Mouse (Mus musculus) 3T3-L1 (cell line): Measurements from ENCODE around the gene Dcdc2a.

Experiments
- DNase-seq: peaks from one replicate; pipeline ENCODE4 v3.0.0-alpha.2; 2015; ENCODE audit warnings: low read depth, low spot score

Dcdc2a gene

DNA sequence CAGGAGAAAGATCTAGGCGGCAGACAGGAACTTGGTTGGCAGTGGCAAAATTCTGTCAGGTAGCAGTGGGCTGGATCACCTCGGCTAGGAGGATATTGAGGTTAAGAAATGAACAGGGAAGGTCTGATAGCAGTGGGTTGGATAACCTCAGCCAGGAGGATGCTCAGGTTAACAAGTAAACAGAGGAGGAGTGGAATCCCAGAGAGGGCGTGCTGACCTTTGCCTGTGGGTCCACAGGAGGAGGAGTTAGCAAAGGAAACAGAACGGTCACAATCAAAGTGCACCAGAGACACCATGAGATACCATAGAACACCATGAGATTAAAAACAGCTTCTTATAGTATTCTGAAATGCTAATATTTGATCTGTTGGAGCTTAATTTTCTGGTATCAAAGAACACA, 38.6 kb downstream of the Dcdc2a start:
- no peak for DNase-seq

DNA sequence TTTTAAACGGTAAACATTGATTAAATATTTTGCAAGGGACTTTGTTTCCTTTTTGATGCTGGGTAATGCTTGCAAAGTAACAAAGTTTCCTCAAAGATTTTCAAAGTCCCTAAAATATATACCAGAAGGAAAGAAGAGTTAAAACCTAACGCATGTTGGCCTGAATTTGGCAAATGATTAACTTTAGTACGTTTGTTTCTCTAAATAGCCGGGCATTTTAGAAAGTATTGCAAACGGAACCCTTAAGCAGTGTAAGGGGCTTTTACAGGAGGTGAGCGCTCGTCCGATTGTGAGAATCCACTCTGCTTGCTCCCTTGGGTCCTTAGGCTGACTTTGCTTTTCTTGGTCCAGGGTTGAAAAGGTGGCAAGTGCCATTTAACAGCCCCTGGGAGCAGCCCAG, 41.5 kb downstream of the Dcdc2a start:
- DNase-seq: no peak

DNA sequence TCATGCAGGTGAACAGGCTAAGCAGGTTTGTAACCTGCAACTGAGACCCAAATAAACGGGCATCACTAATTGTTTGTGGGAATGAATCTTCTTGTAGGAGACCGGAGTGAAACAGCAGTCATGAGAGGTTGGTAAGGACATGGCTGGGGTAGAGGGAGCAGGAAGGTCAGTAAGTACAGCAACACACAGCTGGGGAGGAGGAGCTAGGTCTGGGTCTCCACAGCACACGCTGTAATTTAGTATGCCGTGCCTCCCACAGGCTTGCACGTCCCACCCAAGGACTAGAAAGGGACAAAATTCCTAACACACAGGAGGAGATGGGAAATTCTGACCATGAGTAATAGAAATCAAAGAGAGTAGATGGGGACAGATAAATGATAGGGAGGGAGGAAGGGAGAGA, 42.8 kb downstream of the Dcdc2a start:
- DNase-seq: no peak

DNA sequence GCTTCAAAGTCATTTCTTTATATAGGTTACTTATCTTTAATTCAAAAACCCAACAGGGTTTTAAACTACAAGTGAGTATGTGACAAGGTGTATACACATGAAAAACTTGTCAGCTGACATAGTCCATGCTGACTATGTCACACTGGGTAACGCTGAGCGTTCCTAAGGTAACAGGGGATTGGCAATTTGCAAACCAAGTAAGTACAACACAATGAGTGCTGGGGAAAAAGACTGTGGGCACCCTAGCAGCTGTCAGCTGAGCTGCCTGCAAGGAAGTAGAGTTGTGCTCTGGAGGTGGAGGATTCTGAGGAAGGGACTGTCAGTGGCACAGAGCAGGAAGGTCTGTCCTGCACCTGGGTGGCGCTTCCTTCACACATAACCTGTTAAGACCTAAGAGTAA, 43.7 kb downstream of the Dcdc2a start:
- no peak for DNase-seq

DNA sequence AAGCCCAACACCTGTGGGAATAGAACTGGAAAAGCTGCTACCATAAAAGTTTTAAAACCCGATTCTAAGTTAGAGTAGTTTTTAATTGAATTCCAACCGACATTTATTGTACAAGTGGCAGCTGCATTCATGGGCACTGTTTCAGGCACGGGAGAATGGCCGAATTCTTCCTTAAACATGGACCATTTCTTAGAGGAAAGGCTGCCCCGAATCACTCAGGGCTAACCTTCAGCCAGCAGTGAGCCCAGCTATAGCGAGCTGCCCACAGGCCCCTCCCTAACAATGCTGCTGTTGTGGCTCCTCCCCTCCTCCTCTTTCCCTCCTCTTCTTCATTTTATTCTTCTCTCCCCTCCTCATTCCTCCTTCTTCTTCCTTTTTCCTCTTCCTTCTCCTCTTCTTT, 44.8 kb downstream of the Dcdc2a start:
- no peak for DNase-seq

DNA sequence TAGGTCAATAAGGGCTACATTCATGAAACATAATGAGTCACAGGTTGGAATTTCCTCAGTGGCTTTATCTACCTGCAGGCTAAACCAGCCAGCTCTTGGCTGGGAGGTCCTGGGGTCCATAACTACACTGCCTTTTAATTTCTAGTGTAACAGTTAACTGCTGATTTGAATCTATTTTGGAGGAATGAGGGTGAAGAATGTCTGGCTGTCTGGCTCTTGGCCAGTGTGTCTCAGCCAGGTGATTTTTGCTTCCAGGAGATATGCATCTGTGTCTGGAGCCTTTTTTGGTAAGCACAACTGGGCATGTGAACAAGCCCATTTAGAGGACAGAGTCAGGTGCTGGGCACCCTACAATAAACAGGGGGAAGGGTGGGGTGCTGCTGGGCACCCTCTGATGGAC, 49.9 kb downstream of the Dcdc2a start:
- DNase-seq: no peak

DNA sequence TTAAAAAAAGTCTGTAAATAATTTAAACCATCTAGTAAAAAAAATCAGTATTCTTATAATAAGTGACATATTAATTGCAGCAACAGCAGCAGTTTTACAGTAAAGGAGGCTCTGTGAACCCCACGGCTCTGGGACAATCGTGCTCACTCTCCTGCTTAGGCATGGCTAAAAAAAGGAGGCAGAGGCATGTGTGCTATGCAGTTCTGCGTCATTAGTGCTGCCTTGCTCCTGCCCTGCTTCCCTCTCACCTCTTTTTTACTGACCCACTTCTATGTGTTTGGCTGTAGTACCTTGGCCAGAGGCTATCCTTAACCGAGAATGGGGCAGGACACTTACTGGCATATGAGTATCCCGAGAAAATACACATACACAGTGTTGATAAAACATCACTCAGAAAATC, 50.9 kb downstream of the Dcdc2a start:
- no peak for DNase-seq

DNA sequence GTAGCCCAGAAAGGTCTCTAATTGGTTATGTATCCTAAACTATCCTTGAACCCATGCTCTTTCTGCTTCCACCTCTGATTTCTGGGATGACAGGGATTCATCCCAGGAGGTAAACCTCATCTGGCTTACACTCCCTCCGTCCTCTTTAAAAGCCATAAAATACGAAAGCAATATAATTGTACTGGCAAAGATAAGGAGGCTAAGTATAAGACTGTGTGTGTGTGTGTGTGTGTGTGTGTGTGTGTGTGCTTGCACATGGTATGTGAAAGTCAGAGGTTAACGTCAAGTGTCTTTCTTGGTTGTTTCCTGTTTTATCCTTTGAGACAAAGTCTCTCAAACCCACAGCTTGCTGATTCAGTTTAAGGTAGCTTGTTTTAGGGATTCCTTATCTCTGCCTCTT, 52.5 kb downstream of the Dcdc2a start:
- no peak for DNase-seq

DNA sequence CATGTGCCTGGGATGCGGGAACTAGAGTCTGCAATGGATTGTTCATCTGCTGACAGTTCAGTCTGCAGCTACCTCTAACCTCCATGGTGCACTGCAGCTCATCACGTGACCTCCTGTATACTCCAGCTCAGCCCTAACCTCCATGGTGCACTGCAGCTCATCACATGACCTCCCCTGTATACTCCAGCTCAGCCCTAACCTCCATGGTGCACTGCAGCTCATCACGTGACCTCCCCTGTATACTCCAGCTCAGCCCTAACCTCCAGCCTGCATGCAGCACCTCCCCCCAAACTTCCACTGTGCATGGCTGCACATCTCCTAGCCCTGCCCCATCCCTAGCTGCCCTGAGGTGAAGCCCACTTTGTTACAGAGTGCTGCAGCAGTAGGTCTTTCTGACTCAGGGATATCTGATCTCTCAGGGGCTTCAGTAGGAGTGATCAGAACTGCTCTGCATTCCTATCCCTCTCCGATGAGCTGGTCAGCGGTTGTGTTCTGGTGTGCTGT, 54.8 kb downstream of the Dcdc2a start:
- DNase-seq: no peak

DNA sequence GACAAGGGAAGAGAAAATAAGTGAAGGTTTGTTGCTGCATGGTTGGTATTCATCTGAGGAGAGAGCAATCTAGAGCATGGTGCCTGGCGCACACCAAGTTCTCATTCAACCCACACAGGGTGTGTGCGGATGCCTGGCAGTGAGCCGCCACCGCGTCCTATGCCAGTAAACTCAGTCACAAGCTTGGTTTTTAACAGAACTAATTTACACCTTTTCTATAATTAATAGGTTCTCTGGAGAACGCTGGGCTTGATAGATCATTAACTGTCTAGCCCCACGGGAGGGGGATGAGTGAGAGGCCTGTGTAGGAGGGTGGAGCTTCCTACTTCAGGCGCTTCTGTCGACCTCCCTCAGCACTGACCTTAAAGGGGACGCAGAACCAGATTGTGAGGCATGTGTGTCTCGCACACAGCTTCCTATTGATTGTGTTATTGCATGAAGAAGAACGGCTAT, 59.7 kb downstream of the Dcdc2a start:
- DNase-seq: no peak

DNA sequence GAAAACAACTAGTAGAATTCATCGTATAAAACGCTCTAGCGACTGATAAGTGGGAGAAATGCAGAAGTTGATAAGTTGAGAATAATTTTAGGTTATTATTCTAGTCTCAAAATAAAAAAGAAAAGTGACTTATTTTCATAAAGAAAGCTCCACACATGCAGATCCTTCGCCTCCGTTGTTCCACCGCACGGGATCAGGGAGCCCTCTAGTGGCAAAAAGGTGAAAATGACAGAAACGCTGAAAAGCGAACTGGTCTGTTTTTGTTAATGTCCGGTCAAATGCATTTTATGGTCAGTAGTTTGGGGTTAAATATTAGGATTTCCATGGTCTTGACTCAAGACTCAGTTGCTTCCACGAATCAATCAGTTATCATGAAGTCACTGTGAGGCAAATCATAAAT, 60.2 kb downstream of the Dcdc2a start:
- DNase-seq: peak; percentile 68

DNA sequence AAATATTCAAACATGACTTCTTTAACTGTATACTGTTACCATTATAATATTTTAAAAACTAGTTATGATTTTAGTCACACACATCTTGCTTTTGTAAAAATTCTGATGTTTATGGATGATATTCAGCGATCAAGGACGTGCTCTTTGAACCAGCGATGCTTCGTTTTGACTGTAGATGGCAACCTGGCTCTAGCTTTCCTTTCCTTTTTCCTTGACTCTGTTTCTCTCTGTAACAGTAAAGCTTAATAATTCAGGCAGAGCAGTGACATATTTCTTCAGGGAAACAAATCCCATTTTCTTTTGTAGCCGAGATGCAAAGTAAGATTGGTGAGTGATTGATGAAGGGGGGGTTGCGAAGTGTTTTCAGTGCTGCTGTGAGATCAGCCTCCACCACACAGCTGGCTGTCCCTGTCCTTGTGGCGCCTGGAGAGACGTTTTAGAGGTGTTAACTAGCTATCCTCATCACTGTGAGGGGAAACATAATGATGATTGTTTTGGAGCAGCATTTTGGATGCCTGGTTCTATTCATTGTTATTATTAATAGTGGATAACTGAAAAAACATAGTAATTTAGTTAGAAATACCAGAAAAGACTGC, 67.0 kb downstream of the Dcdc2a start:
- peak; percentile 10 for DNase-seq

DNA sequence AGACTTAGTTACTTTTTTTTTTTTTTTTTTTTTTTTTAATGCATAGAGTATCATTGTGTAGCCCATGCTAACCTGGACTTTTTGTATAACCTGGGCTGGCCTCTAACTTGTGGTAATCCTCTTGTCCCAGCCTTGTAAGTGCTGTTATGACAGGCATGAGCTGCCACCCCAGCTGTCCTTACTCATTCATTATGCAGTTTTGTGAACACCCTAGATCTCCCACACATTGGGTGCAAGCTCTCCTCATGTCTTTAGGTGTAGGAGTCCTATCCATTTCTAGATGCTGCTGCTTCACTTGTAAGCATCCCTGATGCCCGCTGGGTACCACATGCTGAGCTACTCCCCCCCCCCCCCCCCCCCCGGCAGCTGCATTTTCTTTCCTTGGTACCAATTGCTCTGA, 71.4 kb downstream of the Dcdc2a start:
- DNase-seq: no peak

DNA sequence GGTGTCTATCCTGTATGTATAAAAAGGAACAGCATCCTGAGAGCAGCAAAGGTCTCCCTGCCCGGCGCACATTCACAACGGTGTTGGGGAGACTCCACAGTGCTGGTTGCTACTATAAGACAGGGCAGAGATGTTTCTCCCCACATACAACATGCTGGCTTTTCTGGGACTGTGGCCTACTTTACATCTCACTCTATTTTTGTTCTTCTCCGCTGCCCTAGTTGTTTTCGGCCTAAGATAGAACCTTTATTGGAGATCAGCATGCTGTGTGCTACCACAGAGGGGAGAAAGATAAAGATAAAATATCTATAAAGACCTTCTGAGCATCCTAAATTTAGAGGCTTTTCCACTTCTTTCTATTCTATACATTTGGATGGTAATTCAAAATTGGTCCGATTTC, 72.0 kb downstream of the Dcdc2a start:
- DNase-seq: no peak

DNA sequence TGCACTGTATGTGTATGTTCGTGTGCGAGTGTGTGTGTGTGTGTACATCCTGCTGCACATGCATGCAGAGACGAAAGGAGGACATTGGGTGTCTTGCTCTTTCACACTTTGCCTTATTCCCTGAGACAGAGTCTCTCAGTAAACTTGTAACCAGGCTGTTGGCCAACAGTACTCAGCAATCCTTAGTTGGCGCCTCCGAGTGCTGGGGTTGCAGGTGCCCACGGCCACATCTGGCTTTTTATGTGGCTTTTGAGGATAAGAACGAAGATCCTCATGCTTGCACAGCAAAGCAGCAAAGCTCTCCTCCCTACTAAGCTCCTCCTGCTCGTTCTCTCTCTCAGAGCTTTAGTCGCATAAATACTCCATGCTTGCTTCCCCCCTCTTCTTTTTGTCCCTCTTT, 73.0 kb downstream of the Dcdc2a start:
- DNase-seq: no peak

DNA sequence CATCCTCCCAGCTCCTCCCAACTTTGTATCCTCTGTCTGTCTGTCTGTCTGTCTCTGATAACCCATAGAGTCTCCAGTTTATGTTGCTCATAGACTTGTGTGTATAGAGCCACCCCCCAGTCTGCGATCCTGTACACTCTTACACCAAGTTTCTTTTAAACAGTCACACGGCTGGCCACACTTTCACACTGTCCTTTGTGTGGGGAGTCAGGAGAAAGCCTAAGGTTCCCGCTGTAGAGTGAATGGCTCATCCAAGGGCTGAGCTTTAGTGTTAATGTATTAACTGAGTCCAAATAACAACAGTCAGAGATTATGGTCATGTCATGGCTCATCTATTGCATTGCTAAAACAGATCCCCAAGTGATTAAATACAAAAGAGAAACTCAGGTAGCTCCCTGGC, 87.3 kb downstream of the Dcdc2a start:
- DNase-seq: no peak

DNA sequence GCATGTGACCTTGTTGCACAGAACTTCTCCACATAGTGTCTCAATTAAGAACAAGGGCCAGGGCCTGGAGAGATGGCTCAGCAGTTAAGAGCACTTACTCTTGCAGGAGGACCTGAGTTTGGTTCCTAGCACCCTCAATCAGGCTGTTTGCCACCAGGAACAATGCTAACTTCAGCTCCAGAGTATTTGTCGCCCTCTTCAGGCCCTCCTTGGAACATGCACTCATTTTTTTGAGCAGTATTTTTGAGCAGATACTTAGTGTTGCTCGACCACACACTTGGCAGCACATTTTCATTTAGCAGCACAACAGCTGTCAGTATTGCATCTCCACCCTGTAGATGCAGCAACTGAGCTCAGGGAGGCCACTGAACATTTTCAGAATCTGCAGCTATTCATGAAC, 88.3 kb downstream of the Dcdc2a start:
- no peak for DNase-seq

DNA sequence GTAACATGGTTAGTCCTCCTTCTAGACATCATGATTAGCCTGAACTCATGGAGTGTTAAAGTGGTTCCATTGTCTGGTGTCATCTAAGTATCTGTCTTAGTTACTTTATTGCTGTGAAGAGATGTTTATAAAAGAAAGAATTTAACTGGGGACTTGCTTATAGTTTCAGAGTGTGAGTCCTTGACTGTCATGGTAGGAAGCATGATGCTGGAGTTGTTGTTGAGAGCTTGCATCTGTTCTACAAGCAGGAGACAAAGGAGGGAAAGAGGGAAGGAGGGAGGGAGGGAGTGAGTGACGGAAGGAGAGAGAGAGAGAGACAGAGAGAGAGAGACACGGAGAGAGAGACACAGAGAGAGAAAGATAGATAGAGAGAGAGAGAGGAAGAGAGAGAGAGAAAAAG, 90.4 kb downstream of the Dcdc2a start:
- DNase-seq: no peak

DNA sequence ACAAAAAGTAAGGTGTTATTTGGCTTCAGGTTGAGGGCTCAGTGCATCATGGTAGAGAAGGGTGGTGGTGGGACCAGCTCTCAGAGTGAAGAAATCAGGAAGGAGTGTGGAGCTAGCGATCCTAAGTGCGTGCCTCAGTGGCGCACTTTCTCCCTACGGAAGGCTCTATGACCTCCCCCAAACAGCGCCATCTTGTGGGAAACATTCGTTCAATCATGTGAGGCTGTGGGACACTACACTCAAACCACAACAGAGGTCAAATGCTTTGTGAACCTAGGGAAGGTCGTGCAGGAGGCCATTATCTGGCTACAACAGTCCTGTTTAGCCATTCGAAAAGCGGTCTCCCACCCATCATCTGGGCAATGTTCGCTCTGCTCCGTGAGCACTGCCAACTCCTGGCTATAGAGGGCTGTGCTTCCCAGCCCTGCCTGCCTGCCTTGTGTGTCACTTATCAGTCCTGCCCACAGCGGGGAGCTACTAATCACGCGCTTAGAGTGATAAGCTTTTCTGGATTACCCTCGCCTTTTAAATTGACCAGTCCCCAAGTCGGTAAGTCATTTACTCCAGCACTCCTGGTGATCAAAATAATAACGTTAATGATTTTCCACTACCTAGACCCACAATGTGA, 94.5 kb downstream of the Dcdc2a start:
- DNase-seq: no peak

DNA sequence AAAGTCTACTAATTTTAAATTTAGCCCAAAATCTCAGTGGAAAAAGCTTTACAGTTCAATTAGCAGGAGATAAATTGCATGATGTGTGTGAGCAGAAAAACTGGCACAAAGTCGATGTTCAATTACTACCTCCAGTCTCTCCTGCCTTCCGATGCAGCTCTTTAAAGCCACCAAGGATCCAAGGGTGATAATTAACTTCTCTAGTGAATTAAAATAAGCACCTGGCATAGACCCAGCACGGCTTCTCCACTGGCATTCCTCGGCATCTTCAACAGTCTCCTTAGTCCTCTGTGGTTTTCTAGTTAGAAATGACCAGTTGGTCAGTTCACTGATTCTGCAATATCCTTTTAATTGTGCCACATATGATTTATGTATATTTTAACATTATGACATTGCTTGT, 95.1 kb downstream of the Dcdc2a start:
- no peak for DNase-seq

DNA sequence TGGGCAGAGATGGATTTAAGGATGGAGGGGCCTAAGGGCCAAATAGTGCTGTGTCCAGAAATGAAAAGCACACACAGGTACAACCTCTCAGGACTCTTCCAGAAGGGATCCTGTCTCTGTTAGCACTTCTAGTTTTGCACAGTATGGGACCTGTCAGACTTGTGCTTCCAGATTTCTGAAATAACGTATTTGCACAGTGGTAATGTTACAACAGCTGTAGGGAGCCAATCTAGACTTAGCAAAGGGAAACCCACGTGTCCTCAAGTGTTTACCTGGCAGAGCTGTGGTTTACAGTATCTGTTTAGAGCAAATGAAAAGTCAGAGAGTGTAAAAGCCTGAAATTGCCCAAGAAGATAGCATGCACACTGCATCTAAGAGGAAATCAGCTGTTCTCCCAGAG, 104.1 kb downstream of the Dcdc2a start:
- DNase-seq: no peak

DNA sequence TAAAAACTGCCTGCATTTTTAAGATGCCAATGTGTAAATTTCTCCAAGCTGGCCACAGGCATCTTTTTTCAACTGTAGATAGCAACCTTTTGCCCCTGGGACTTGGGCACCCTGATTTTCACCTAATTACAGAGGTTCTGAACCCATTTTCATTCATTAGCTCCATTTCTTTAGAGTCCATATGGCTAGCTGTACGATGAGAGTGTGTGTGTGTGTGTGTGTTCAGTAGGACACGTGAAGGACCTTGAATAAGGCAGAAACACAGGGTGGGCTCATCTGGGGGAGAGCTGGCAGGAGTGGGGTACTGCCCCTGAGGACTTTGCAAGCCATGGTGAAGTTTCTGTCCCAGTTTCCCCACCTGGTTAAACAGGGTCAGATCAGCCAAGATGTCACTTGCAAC, 105.0 kb downstream of the Dcdc2a start:
- DNase-seq: no peak

DNA sequence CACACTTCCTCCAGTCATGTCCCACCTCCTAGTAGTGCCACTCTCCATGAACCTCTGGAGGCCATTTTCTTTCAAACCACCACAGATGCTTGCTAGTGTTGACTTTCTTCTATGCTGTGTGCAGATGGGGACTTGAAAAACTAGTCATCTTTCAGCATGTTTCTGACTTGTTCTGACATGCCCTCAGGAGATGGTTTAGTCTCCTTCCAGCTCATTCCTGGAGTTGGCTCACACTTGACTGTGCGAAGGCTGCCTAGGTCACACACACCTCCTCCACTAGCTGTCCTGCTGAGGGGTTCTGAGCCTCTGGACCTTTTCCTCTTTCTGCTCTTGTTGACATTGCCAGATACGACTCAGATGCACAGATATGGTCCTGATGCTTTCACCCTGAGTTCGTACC, 106.8 kb downstream of the Dcdc2a start:
- no peak for DNase-seq

DNA sequence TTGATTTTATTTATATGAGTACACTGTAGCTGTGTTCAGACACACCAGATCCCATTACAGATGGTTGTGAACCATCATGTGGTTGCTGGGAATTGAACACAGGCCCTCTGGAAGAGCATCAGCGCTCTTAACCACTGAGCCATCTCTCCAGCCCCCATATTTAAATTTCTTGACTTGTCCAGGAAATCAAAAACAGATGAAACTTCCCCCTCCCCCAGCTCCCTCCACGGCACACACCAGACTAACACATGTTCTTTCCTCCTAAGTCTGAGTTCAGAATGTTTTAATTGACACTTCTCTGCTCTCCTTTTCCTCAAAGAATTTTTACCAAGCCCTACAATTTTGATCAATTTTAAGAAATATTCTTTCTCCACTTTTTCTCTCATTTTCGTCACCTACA, 113.1 kb downstream of the Dcdc2a start:
- no peak for DNase-seq
